Mouse (Mus musculus) forebrain, embryonic 11.5 days (tissue): ENCODE results near the gene Ramp2. TPM values are rescaled to one million over a fixed set of nuclear protein-coding genes. Genes with fewer than 3 reads are reported as not detected.
A peak's percentile ranks its signal among the peaks of the same experiment; 100 is the strongest.

Experiments
- ATAC-seq: fragments of 200-750 bp; cut with Nextera tagmentation; replicated peaks from 2 replicates; pipeline ENCODE4 v1.8.0; 2017; ENCODE audit warnings: moderate TSS enrichment; ENCODE audit not compliant: low FRiP score
- DNase-seq: peaks from one replicate; pipeline ENCODE4 v3.0.0-alpha.2; 2017; ENCODE audit warnings: low spot score
- H3K27ac ChIP-seq: fragments of 300-500 bp; sonication (generic); 2 replicates; pipeline ENCODE4 v1.5.1; 2014; ENCODE audit warnings: low read depth, low read length
- H3K27me3 ChIP-seq: fragments of 300-500 bp; sonication (generic); 2 replicates; pipeline ENCODE4 v1.6.1; 2014; ENCODE audit warnings: mild to moderate bottlenecking, low read length, mixed read lengths; ENCODE audit not compliant: control insufficient read depth, insufficient read depth
- H3K36me3 ChIP-seq: fragments of 300-500 bp; sonication (generic); 2 replicates; pipeline ENCODE4 v1.6.1; 2014; ENCODE audit warnings: mild to moderate bottlenecking, low read length, moderate library complexity, mixed read lengths; ENCODE audit not compliant: control insufficient read depth, insufficient read depth
- H3K4me1 ChIP-seq: fragments of 300-500 bp; sonication (generic); replicated peaks from 2 replicates; pipeline ENCODE4 v1.6.1; 2014; ENCODE audit warnings: low read length, mixed read lengths; ENCODE audit not compliant: control insufficient read depth, insufficient read depth
- H3K4me2 ChIP-seq: fragments of 300-500 bp; sonication (generic); 2 replicates; pipeline ENCODE4 v1.6.1; 2014; ENCODE audit warnings: low read depth, mild to moderate bottlenecking, low read length, moderate library complexity, mixed read lengths; ENCODE audit not compliant: severe bottlenecking
- H3K4me3 ChIP-seq: fragments of 300-500 bp; sonication (generic); 2 replicates; pipeline ENCODE4 v1.5.1; 2014; ENCODE audit warnings: low read depth, low read length
- H3K9ac ChIP-seq: fragments of 300-500 bp; sonication (generic); 2 replicates; pipeline ENCODE4 v1.6.1; 2014; ENCODE audit warnings: low read length
- H3K9me3 ChIP-seq: fragments of 300-500 bp; sonication (generic); 2 replicates; pipeline ENCODE4 v1.6.1; 2016; ENCODE audit warnings: low read length, mixed read lengths; ENCODE audit not compliant: control insufficient read depth
- WGBS: fragments of 180-500 bp; shearing (Covaris S2); extraction: QIAGEN DNeasy Blood & Tissue Kit; methylation state at CpG from one replicate; pipeline ENCODE4 v1.1.7; 2014; 5-methylcytosine and 5-hydroxymethylcytosine counted together
- polyA plus RNA-seq: library from polyadenylated mRNA; unstranded; fragments of >200 nt; fragmentation: Nextera tagmentation; extraction: Ambion mirVana; gene quantifications from 2 replicates; pipeline ENCODE4 v1.2.1, GENCODE M21; 2014

Ramp2 gene
- polyA plus RNA-seq, result 59.4 and 64.3 TPM in 2 replicates

DNA sequence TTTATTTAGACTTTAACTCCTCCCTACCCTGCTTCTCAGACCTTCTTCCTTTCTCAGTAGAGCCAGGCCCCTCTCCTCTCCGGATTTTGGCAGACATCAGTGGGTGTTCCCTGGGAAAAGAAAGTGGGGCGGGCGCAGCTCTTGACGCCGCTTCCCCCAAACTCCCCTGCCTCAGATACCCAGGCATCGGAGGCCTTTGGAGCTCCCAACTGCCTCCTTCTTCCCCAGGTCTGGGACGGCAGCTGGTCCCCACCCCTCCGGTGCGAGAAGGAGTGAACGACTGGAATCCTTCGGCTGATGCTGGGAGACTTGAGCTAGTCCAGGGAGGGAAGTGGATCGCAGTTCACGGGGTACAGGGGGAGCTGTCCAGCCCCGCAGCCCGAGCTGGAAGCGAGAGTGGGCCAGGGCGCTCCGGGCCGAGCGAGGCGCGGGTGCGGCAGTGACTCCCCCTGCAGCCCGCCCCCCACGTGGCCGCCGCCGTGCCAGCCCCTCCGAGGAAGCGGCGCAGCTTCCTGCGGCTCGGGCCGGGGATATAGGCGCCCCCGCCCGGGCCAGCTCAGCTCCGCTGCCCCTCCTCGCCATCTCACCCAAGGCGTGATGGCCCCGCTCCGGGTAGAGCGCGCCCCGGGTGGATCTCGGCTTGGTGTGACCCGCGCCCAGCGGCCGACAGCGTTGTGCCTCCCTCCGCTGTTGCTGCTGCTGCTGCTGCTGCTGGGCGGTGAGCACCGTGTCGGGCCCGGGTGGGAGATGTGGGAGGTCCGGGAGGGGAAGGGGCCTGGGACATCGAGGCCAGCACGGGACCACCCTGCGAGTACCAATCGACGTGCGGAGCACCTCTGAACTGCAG is at the start of gene Ramp2:
Ramp2 (plus strand) TSS at position 174 of the 847 bp plus-strand sequence.
- Histone ChIP-seq H3K9ac (peak within 1 kb of the TSS; percentile 69), H3K9me3 (no peaks in the 10 kb centered on the region), H3K27me3 (peaks cover 15% of the 10 kb centered on the region), H3K4me3 (peak within 1 kb of the TSS; percentile 56), H3K36me3 (no peaks in the 10 kb centered on the region), H3K4me2 (peak within 1 kb of the TSS; percentile 97), H3K4me1 (peaks cover 4% of the 10 kb centered on the region; the same call in 1 of the 2 replicates), H3K27ac (no peak within 1 kb of the TSS)
- DNase-seq, result peak; percentile 76
- peak; percentile 70 for ATAC-seq
- WGBS, result under 1% methylated on average over 60 of the region's 63 CpGs

DNA sequence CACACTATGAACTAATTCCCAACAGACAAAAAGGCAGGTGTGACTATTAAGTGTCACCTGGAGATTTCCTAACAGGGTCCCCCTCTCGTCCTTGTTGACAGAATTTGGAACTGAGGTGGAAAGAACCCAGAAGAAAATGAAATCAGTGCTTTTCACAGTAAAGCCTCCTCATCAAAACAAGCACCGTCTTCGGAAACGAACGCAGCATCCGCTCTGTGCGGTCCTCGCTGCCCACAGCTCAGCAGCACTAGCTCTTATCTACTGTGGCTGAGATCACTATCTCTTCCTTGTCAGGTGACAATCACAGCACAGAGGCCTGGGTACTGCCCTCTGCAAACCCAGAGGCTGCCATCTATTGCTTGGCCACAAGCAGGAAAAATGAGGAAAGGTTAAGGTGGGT is 49.7 kb upstream of the Ramp2 start:
- no peak for DNase-seq
- Histone ChIP-seq H3K27me3 (no peaks in the 10 kb centered on the region), H3K9ac (no peak overlapping the region), H3K36me3 (no peaks in the 10 kb centered on the region; the same call in 1 of the 2 replicates), H3K4me2 (no peak overlapping the region), H3K4me3 (no peak overlapping the region), H3K27ac (no peak overlapping the region), H3K4me1 (0 out of 2 replicates have a peak, but pooled peaks cover 2% of the 10 kb centered on the region), H3K9me3 (no peaks in the 10 kb centered on the region)
- WGBS, result 93% methylated on average over 8 of the region's 8 CpGs
- ATAC-seq, result no peak

DNA sequence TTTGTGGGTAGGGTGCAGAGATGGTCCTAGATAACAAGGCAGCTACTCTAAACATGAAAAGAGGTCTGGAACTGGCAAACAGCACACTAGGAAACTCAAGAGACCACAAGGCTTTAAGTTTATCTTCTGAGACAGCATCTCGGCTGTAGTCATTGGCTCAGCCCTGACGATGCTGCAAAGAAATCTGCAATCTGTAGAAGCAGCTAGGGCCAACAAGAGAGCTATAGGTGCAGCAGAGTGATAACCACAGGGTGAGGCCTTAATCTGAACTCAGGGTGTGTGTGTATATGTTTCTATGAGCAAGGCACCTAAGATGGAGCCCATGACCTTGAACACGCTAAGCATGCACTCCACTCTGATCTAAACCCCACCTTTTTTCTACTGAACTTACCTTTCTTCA is 46.3 kb upstream of the Ramp2 start:
- no peak overlapping the region for H3K4me2 ChIP-seq
- 93% methylated on average over 3 of the region's 3 CpGs for WGBS
- H3K9ac ChIP-seq, result no peak overlapping the region
- H3K36me3 ChIP-seq, result no peaks in the 10 kb centered on the region; the same call in 1 of the 2 replicates
- no peak for DNase-seq
- H3K9me3 ChIP-seq, result no peaks in the 10 kb centered on the region
- H3K4me3 ChIP-seq, result no peak overlapping the region
- no peaks in the 10 kb centered on the region for H3K27me3 ChIP-seq
- H3K27ac ChIP-seq, result no peak overlapping the region
- no peaks in the 10 kb centered on the region for H3K4me1 ChIP-seq
- no peak for ATAC-seq

DNA sequence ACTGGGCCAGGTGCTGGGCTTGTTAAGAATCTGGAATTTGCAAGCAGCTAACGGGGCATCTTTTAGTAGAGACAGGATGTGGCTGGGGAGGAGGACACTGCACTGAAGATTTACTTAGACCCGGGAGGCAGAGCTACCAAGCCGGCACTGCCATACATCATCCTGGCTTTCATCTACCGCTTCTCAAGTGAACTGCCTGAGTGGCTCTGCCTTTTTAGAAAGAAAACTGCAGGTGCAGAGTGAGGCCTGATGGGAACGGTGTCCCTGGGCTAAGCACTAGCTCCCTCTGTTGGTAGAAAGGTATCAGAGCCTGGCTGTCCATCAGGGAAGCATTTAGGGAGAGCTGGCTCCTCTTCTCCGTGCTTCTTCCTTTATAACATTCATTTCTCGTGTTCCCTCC is 44.8 kb upstream of the Ramp2 start:
- DNase-seq (peak; percentile 68), ATAC-seq (no peak)
- Histone ChIP-seq H3K36me3 (no peaks in the 10 kb centered on the region; the same call in 1 of the 2 replicates), H3K9ac (no peak overlapping the region), H3K27ac (no peak overlapping the region), H3K4me1 (no peaks in the 10 kb centered on the region), H3K4me3 (no peak overlapping the region), H3K27me3 (no peaks in the 10 kb centered on the region), H3K9me3 (no peaks in the 10 kb centered on the region), H3K4me2 (no peak overlapping the region)
- 27% methylated on average over 7 of the region's 7 CpGs for WGBS

DNA sequence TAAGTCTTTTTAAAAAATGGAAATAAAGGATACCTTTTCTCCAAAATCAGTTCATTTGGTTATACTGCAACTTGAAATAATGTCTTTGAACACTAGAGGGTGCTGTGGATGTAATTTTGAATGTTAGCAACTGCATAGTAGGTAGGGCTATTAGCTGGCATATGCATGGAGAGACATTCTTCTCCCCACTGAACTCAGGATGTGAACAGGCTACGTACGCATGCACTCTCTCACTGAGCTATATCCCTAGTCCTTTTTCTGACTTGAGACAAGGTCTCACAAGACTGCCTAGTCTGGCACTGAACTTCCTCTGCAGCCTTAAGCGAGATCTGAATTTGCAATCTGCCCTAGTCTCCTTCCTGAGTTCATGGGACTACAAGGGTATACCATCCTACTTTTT is 33.9 kb upstream of the Ramp2 start:
- H3K36me3 ChIP-seq, result no peaks in the 10 kb centered on the region
- H3K9me3 ChIP-seq, result no peaks in the 10 kb centered on the region
- DNase-seq (no peak), ATAC-seq (no peak)
- no peak overlapping the region for H3K4me2 ChIP-seq
- no peak overlapping the region for H3K9ac ChIP-seq
- no peak overlapping the region for H3K4me3 ChIP-seq
- 51% methylated on average over 3 of the region's 3 CpGs for WGBS
- H3K27ac ChIP-seq, result no peak overlapping the region
- H3K4me1 ChIP-seq, result no peaks in the 10 kb centered on the region
- no peaks in the 10 kb centered on the region for H3K27me3 ChIP-seq

DNA sequence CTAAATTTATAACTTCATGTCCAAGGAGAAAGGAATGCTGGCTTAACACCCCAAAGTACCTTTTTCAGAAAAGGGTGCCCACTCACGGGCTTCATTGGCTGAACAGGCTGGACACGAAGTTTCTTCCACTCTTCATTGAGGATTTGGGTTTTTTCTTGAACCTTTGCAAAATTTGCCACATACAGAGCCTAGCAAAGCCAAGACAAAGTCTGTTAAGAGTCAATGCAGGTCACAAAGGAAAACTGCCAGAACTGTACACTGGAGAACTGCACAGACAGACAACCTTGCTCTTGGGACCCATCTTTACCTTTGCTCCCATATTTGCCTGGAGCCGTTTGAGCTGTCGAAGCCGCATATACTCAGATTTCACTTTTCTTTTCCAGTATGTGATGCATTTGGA is 28.9 kb upstream of the Ramp2 start:
- Histone ChIP-seq H3K27me3 (no peaks in the 10 kb centered on the region), H3K9ac (no peak overlapping the region), H3K27ac (no peak overlapping the region), H3K36me3 (no peaks in the 10 kb centered on the region), H3K4me2 (no peak overlapping the region), H3K4me1 (no peaks in the 10 kb centered on the region), H3K4me3 (no peak overlapping the region), H3K9me3 (no peaks in the 10 kb centered on the region)
- no peak for DNase-seq
- WGBS, result 91% methylated on average over 5 of the region's 5 CpGs
- no peak for ATAC-seq

DNA sequence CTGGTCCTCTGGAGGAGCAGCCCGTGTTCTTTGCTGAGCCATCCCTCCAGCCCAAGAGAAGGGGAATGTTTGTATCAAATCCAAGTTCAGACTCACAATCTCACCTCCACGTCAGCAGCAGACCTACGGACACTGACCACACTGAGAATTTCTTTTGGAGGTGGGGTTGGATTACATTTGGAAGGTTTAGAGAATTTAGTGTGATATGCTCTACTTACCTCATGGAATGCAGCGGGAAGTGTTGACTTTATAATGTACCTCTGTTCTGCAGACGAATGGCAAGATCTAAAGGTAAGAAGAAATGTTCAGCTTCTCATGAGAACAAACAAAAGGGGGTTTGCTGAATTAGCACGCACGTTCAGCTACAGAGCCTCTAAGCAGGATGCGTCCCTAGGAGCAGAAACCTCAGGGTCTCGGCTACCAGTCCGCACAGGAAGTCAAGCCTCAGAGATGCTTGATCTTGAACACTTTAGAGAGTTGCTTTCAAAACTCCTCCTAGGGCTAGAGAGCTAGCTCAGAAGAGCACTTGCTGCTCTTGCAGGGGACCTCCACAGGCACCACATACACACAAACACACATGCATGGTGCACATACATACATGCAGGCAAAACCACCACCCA is 27.3 kb upstream of the Ramp2 start:
- H3K27me3 ChIP-seq, result no peaks in the 10 kb centered on the region
- 87% methylated on average over 10 of the region's 10 CpGs for WGBS
- H3K9me3 ChIP-seq, result no peaks in the 10 kb centered on the region
- H3K4me2 ChIP-seq, result no peak overlapping the region
- H3K9ac ChIP-seq, result no peak overlapping the region
- H3K4me3 ChIP-seq, result no peak overlapping the region
- DNase-seq (no peak), ATAC-seq (no peak)
- H3K4me1 ChIP-seq, result no peaks in the 10 kb centered on the region
- H3K27ac ChIP-seq, result no peak overlapping the region
- no peaks in the 10 kb centered on the region for H3K36me3 ChIP-seq

DNA sequence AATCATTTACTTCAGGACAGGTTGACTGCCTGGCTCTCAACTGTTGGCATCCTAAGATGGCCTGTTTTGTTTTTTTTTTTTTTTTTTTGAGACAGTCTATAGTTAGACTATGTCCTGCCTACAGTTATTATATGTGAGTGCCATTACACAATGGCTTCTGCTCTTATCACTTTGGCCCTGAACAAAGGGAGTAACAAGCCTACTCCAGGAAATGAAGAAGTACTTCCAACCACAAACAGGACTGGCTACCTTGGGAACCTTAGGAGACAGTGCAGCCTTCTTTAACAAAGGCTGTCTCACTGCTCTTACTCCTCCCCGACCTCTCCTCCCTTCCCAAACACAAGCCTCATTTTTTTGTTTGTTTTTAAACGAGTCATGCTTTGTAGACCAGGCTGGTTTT is 25.0 kb upstream of the Ramp2 start:
- WGBS, result 66% methylated on average over 2 of the region's 2 CpGs
- H3K36me3 ChIP-seq, result no peaks in the 10 kb centered on the region
- no peak overlapping the region for H3K4me2 ChIP-seq
- no peaks in the 10 kb centered on the region; the same call in 1 of the 2 replicates for H3K4me1 ChIP-seq
- no peak overlapping the region for H3K4me3 ChIP-seq
- H3K9ac ChIP-seq, result no peak overlapping the region
- no peak overlapping the region for H3K27ac ChIP-seq
- no peaks in the 10 kb centered on the region for H3K9me3 ChIP-seq
- ATAC-seq (no peak), DNase-seq (no peak)
- H3K27me3 ChIP-seq, result no peaks in the 10 kb centered on the region
